Mouse (Mus musculus): ENCODE measurements around the gene Mpp1. TPM values are rescaled to one million over a fixed set of nuclear protein-coding genes. Genes with fewer than 3 reads are reported as not detected.
A peak's percentile ranks its signal among the peaks of the same experiment; 100 is the strongest.
"Not testable (repeated sequence)": the region's sequence is repeated elsewhere in the genome, so short reads cannot be mapped to it uniquely, and the experiment has no call there.

The Mpp1 gene
- total and polyA plus RNA-seq, 2 experiments from 2014 or later, result 21.1 to 36.9 TPM

GRCm38 (mm10) chrX:75148414-75148813 lies 17.6 kb upstream of the Mpp1 start:
- Histone ChIP-seq H3K4me2 (ENCODE audit: low read depth, low read length) (no peak overlapping the region), H3K4me3 (ENCODE audit: low read depth, low read length) (no peak overlapping the region), H3K36me3 (replicated peaks; ENCODE audit: control insufficient read depth, insufficient read depth, low read length) (no peaks in the 10 kb centered on the region), H3K9me3 (replicated peaks; ENCODE audit: control insufficient read depth, low read length) (no peaks in the 10 kb centered on the region), H3K27me3 (ENCODE audit: control insufficient read depth, insufficient read depth, low read length) (no peaks in the 10 kb centered on the region), H3K9ac (replicated peaks; ENCODE audit: low read depth, low read length) (no peak overlapping the region), H3K27ac (ENCODE audit: low read depth) (no peak overlapping the region), H3K4me1 (ENCODE audit: control insufficient read depth, insufficient read depth) (no peaks in the 10 kb centered on the region)
- 70% methylated on average over 4 of the region's 4 CpGs for WGBS
- DNase-seq (ENCODE audit: low spot score) (no peak), ATAC-seq (ENCODE audit: insufficient read depth, low read depth) (no peak)
- TF ChIP-seq EP300 (IDR thresholded peaks at IDR 0.05; ENCODE audit: low read depth) (no peak), CTCF (IDR thresholded peaks at IDR 0.05; ENCODE audit: low read depth) (no peak)

DNA sequence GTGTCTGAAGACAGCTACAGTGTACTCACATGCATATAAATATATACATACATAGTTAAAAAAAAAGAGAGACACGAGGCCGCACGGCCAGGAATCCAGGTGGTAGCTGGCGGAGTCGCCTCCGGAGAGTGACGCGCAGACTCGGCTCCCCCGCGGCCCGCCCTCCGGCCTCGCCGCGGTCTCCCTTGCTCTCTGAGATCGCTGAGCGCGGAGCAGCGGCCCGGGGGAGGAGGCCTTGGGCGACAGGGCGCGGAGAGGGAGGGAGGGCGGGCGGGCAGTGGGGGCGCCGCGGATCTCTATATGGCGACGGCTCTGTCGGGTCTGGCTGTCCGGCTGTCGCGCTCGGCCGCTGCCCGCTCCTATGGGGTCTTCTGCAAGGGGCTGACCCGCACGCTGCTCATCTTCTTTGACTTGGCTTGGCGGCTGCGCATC lies 12.3 kb upstream of the Mpp1 start:
- not testable (repeated sequence) for DNase-seq (ENCODE audit: low spot score); H3K36me3 ChIP-seq (replicated peaks; ENCODE audit: control insufficient read depth, insufficient read depth, low read length); H3K4me1 ChIP-seq (ENCODE audit: control insufficient read depth, insufficient read depth); H3K27ac ChIP-seq (ENCODE audit: low read depth); ATAC-seq (ENCODE audit: insufficient read depth, low read depth); H3K9me3 ChIP-seq (replicated peaks; ENCODE audit: control insufficient read depth, low read length); H3K27me3 ChIP-seq (ENCODE audit: control insufficient read depth, insufficient read depth, low read length)
- 30% methylated on average over 19 of the region's 42 CpGs for WGBS
- H3K4me2 ChIP-seq (ENCODE audit: low read depth, low read length), result peak overlapping the region; percentile 61
- H3K9ac ChIP-seq (replicated peaks; ENCODE audit: low read depth, low read length), result 0 out of 2 replicates have a peak overlapping the region, but pooled peaks have one; percentile 26
- peak overlapping the region; percentile 38 for H3K4me3 ChIP-seq (ENCODE audit: low read depth, low read length)

DNA sequence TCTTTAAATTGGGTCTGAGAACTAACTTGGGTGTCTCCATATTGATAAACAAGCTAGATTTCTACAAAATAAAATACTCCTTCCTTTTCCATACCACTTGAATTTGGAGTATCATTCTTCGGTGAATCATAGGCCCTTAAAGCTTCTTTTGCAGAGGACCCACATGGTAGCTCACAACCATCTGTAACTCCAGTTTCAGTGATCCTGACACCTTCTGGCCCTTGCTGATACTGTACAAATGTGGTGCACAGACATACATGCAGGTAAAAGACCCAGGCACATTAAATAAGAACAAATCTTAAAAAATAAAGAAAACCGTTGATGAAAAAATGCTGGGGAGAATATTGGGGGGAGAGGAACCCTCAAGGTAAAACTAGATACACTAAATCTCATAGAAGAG lies 7.4 kb upstream of the Mpp1 start:
- H3K4me3 ChIP-seq (ENCODE audit: low read depth, low read length), result no peak overlapping the region
- no peak overlapping the region for H3K9ac ChIP-seq (replicated peaks; ENCODE audit: low read depth, low read length)
- no peaks in the 10 kb centered on the region for H3K27me3 ChIP-seq (ENCODE audit: control insufficient read depth, insufficient read depth, low read length)
- no peak for ATAC-seq (ENCODE audit: insufficient read depth, low read depth)
- no peak overlapping the region for H3K4me2 ChIP-seq (ENCODE audit: low read depth, low read length)
- no peaks in the 10 kb centered on the region for H3K36me3 ChIP-seq (replicated peaks; ENCODE audit: control insufficient read depth, insufficient read depth, low read length)
- no peaks in the 10 kb centered on the region for H3K9me3 ChIP-seq (replicated peaks; ENCODE audit: control insufficient read depth, low read length)
- no peak overlapping the region for H3K27ac ChIP-seq (ENCODE audit: low read depth)
- TF ChIP-seq CTCF (IDR thresholded peaks at IDR 0.05; ENCODE audit: low read depth) (no peak), EP300 (IDR thresholded peaks at IDR 0.05; ENCODE audit: low read depth) (no peak)
- 79% methylated on average over 2 of the region's 2 CpGs for WGBS
- no peaks in the 10 kb centered on the region for H3K4me1 ChIP-seq (ENCODE audit: control insufficient read depth, insufficient read depth)
- DNase-seq (ENCODE audit: low spot score), result no peak

DNA sequence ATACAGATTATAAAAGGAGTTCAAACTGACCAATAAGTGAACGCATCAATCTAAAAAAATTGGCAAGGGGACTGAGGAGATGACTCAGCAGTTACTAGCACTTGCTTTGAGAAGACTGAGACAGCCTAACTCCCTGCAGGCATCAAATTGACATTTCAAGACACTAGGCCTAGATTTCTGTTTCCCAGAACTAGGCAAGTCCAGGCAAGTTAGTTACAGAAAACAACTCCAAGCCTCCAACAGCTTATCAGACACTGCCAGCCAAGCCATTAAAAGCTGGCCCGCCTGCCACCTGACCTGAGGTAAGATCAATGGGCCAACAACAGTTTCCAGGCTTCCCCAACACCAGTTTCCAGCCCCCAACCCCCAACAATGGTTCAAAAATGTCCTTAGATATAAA lies 6.9 kb upstream of the Mpp1 start:
- H3K4me3 ChIP-seq (ENCODE audit: low read depth, low read length), result no peak overlapping the region
- no peaks in the 10 kb centered on the region for H3K27me3 ChIP-seq (ENCODE audit: control insufficient read depth, insufficient read depth, low read length)
- TF ChIP-seq EP300 (IDR thresholded peaks at IDR 0.05; ENCODE audit: low read depth) (no peak), CTCF (IDR thresholded peaks at IDR 0.05; ENCODE audit: low read depth) (no peak)
- no peak for DNase-seq (ENCODE audit: low spot score)
- ATAC-seq (ENCODE audit: insufficient read depth, low read depth), result no peak
- H3K9ac ChIP-seq (replicated peaks; ENCODE audit: low read depth, low read length), result no peak overlapping the region
- no peak overlapping the region for H3K27ac ChIP-seq (ENCODE audit: low read depth)
- no peaks in the 10 kb centered on the region for H3K9me3 ChIP-seq (replicated peaks; ENCODE audit: control insufficient read depth, low read length)
- WGBS, result 77% methylated on average over 2 of the region's 2 CpGs
- H3K36me3 ChIP-seq (replicated peaks; ENCODE audit: control insufficient read depth, insufficient read depth, low read length), result no peaks in the 10 kb centered on the region
- no peak overlapping the region for H3K4me2 ChIP-seq (ENCODE audit: low read depth, low read length)
- H3K4me1 ChIP-seq (ENCODE audit: control insufficient read depth, insufficient read depth), result no peaks in the 10 kb centered on the region

DNA sequence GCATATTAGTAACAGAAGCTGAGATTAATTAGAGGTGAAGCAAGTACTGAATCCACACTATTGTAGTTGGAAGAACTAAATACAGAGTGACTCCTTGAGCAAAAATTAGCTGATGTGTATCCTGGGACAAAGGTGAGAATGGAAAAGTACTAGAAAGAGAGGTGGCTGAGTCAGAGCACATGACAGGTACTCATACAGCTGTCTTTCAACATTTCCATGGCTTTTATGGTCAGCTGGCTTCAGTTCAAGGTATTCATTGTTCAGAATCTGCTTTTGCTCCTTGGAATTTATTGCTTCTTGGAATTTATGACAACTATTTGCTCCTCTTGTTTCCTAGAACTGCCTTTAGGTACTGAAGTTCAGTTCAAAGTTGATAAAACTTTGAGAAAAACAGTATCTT lies 6.1 kb upstream of the Mpp1 start:
- ATAC-seq (ENCODE audit: insufficient read depth, low read depth), result no peak
- no peak overlapping the region for H3K4me3 ChIP-seq (ENCODE audit: low read depth, low read length)
- no peak overlapping the region for H3K27ac ChIP-seq (ENCODE audit: low read depth)
- H3K9ac ChIP-seq (replicated peaks; ENCODE audit: low read depth, low read length), result no peak overlapping the region
- H3K4me2 ChIP-seq (ENCODE audit: low read depth, low read length), result no peak overlapping the region
- no peaks in the 10 kb centered on the region for H3K4me1 ChIP-seq (ENCODE audit: control insufficient read depth, insufficient read depth)
- no peak for DNase-seq (ENCODE audit: low spot score)
- no peaks in the 10 kb centered on the region for H3K27me3 ChIP-seq (ENCODE audit: control insufficient read depth, insufficient read depth, low read length)
- H3K36me3 ChIP-seq (replicated peaks; ENCODE audit: control insufficient read depth, insufficient read depth, low read length), result no peaks in the 10 kb centered on the region
- TF ChIP-seq EP300 (IDR thresholded peaks at IDR 0.05; ENCODE audit: low read depth) (no peak), CTCF (IDR thresholded peaks at IDR 0.05; ENCODE audit: low read depth) (no peak)
- H3K9me3 ChIP-seq (replicated peaks; ENCODE audit: control insufficient read depth, low read length), result no peaks in the 10 kb centered on the region

GRCm38 (mm10) chrX:75129474-75129873 lies 1.3 kb downstream of the Mpp1 start:
- no peak for TF ChIP-seq EP300 (IDR thresholded peaks at IDR 0.05; ENCODE audit: low read depth)
- no peak for TF ChIP-seq CTCF (IDR thresholded peaks at IDR 0.05; ENCODE audit: low read depth)
- Histone ChIP-seq H3K9me3 (replicated peaks; ENCODE audit: control insufficient read depth, low read length) (no peaks in the 10 kb centered on the region), H3K9ac (replicated peaks; ENCODE audit: low read depth, low read length) (no peak overlapping the region), H3K4me1 (ENCODE audit: control insufficient read depth, insufficient read depth) (no peaks in the 10 kb centered on the region), H3K4me2 (ENCODE audit: low read depth, low read length) (peak overlapping the region; percentile 38), H3K27me3 (ENCODE audit: control insufficient read depth, insufficient read depth, low read length) (no peaks in the 10 kb centered on the region), H3K36me3 (replicated peaks; ENCODE audit: control insufficient read depth, insufficient read depth, low read length) (0 out of 2 replicates have a peak, but pooled peaks cover 10% of the 10 kb centered on the region), H3K4me3 (ENCODE audit: low read depth, low read length) (peak overlapping the region; percentile 4; the same call in 1 of the 2 replicates), H3K27ac (ENCODE audit: low read depth) (no peak overlapping the region)
- WGBS, result 34% methylated on average over 2 of the region's 2 CpGs
- DNase-seq (ENCODE audit: low spot score) (peak; percentile 7), ATAC-seq (ENCODE audit: insufficient read depth, low read depth) (no peak)
